Mouse (Mus musculus) bone marrow, adult 2 months (tissue): ENCODE measurements around the gene Enpp3.

Experiments
- CTCF ChIP-seq: fragments of 200-500 bp; IDR thresholded peaks from 2 replicates; pipeline ENCODE4 v1.5.1; 2011; ENCODE audit warnings: low read length, control low read depth; ENCODE audit not compliant: control insufficient read depth, insufficient read depth
- POLR2A ChIP-seq: fragments of 200-500 bp; IDR thresholded peaks from 2 replicates; pipeline ENCODE4 v1.6.1; 2011; ENCODE audit warnings: low read depth, mild to moderate bottlenecking, control low read depth, low read length, borderline replicate concordance; ENCODE audit not compliant: control insufficient read depth

DNA sequence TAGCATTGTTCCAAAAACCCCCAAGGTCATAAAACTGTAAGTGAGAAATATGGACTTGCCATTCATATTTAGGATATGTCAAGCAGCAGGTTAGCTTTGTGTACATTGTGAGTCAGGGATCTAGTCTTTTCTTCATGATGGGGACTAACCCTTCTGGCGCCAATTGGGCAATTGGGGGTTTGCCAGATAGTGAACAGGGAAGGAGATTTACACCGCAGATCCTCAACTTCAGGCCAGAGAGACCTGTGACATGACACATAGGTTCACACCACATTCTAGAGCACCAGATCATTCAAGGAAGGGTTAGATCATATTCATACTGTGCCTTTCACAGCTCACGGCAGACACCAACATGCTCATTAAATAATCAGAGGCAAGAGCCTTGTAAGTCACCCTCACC is 58.7 kb downstream of the Enpp3 start:
- TF ChIP-seq CTCF: no peak
- no peak for TF ChIP-seq POLR2A
